Mouse (Mus musculus): ENCODE results near the gene Klf13. TPM values are rescaled to one million over a fixed set of nuclear protein-coding genes. Genes with fewer than 3 reads are reported as not detected.

The Klf13 gene
- total RNA-seq, 2 experiments from 2014 or later = 129 to 136 TPM

- DNase-seq (ENCODE audit: low spot score in 2 of 2) = no peak
Measured at GRCm38 (mm10) chr7:63889116-63889975, 49.4 kb downstream of the Klf13 start.

DNA sequence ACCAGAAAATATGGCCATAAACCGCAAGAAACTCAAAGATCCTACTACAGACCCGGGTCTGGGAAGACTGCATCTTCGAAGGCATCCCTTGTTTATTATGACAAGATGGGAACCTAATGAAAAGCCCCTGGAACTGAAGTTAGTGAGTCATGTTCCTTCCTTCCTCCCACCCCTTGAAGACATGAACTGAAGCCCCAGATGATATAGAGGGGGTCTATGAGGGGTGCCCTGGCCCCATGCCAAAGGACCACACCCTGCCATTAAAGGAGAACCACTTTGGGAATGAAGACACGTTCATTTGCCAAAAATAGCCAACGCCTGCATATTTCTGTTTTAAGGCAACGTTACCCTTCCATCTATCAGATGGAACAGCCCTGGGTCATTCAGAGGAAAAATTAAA lies 50.0 kb downstream of the Klf13 start:
- DNase-seq (ENCODE audit: low spot score in 2 of 2) = no peak

DNA sequence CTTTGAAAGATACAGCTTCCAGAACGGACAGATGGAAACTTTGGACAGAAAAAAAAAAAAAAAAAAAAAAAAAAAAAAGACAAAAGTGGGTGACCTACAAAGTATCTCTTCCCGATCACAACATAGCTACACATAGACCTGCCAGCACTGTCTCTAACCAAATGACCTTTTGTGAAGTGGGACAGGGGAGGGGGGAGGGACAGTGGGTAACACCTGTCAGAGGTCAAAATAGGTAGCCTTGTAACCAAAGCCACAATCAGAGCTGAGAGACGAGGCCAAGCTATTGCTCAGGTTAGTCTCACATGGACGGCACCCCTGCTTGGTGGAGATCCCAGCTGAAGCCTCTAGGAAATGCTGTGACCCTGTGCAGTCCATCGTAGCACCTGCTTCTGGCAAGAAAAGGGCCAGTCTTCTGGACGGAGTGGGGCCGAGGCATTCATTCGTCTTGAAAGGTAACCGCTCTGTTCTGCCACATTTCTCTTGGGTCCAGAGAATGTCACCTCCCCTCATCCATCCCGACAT lies 51.1 kb downstream of the Klf13 start:
- DNase-seq (ENCODE audit: low spot score in 2 of 2) = no peak

- DNase-seq (ENCODE audit: low spot score in 2 of 2) = no peak
Measured at GRCm38 (mm10) chr7:63887034-63887551, 51.6 kb downstream of the Klf13 start.

- no peak for DNase-seq (ENCODE audit: low spot score in 2 of 2)
Measured at GRCm38 (mm10) chr7:63885025-63885424, 53.7 kb downstream of the Klf13 start.

DNA sequence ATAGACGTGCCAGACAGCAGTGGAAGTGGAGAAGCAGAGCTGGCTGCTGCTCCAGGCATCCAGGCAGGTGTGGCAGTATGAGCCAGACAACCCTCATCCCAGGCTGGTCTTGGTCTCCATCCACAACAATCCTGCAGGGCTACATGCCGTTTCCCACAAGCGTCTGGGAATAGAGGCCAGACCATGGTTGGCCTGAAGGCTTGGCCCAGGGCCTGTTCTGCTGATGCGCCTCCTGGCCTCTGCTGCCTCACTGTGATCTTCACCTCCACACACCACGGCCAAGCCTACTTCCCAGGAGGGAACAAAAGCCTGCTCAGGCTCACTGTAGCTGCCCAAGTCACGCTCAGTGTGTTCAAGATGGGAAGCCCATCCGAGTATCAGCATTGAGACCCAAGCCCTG lies 56.0 kb downstream of the Klf13 start:
- no peak for DNase-seq (ENCODE audit: low spot score in 2 of 2)

GRCm38 (mm10) chr7:63879583-63879982 lies 59.1 kb downstream of the Klf13 start:
- DNase-seq (ENCODE audit: low spot score in 2 of 2) = peak in 1 of 2 experiments; percentile 56

GRCm38 (mm10) chr7:63877610-63878009 lies 61.1 kb downstream of the Klf13 start:
- no peak for DNase-seq (ENCODE audit: low spot score in 2 of 2)

DNA sequence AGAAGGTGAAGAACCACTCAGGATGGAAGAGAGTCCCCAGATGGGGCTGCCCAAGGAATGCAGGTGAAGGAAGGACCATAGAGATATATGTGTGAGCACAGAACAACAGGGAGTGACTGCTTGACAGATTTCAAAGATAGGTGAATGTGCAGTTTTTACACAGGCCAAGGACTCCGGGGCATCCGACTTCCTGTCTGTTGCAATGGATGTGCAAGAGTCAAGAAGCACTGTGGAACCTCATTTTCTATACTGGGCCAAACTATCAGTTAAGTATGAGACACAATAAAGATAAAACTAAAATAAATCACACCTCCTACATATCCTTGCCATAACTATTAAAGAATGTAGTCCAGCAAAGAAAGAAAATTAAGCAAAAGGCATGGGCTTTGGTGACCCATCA lies 62.1 kb downstream of the Klf13 start:
- no peak for DNase-seq (ENCODE audit: low spot score in 2 of 2)

DNA sequence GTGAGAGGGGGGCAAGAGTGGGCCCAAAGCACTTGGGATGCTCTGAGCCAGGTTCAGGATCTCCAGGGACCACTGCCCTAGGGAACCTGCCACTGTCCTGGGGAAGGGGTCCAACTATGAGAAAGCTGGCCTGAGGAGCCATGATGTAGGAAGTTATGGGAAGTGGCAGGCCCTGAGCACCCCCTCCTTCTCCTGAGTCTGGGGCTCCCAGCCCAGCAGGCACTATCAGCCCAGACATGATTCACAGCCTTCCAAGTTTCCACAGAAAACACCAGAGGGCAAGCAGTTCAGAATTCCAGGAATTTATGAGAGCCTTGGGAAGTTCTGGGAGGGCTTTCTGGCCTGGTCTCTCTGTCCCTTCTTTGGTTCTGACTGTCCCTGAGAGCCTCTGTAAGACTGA lies 63.0 kb downstream of the Klf13 start:
- DNase-seq (ENCODE audit: low spot score in 2 of 2) = no peak

DNA sequence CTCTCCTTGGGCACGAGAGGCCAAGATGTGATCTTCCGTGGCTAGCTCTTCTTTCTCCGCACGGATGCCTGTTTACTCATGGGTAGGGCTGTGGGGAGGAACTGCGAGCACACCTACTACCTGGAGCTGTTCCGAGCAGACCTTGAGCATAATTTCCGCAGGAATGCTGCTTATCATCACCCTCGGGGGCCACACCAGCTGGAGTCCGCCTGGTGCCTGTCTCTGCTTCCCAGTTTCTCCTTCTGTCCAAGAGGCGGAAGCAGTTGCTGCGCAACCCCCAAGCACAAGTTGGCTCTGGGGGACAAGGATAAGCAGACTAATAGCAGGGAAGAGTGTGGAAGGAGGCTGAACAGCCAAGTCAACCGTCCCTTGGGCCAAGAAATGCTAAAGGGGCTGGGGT lies 64.8 kb downstream of the Klf13 start:
- no peak for DNase-seq (ENCODE audit: low spot score in 2 of 2)

DNA sequence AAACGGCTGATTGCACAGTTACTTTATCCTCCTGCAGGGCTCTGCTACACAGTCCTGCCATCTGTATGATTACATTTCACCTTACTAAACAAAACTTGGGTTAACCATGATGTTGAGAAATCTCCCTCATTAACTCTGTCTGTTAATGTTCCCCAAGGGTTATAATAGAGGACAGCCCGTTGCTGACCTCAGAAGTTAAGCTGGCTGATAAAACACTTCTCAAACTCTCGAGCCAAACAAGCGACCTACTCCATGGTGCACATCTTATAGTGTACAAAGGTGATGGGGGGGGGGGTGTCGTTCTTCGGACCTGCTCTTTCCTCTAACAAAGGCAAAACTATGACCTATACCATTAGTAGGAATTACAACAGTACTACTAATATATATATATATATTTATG lies 67.0 kb downstream of the Klf13 start:
- DNase-seq (ENCODE audit: low spot score in 2 of 2) = no peak

GRCm38 (mm10) chr7:63868356-63868918 lies 70.3 kb downstream of the Klf13 start:
- DNase-seq (ENCODE audit: low spot score in 2 of 2) = no peak

DNA sequence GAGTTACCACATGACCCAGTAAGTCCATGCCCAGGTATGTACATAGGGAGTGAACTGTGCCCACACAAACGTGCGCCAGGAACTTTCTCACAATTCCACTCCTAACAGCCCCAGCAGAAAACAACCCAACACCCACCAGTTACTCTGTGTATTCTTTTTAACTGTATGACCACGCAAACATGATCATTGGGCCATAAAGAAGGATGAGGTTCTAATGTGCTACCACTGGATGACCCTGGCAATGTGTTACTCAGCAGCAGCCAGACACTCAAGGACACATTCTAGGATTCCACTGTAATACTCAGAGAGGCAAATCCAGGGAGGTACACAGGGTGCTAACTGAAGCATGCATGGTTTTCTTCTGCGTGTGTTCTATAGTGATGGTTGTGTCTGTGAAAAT lies 72.8 kb downstream of the Klf13 start:
- no peak for DNase-seq (ENCODE audit: low spot score in 2 of 2)

- no peak for DNase-seq (ENCODE audit: low spot score in 2 of 2)
Measured at GRCm38 (mm10) chr7:63863046-63863445, 75.7 kb downstream of the Klf13 start.

- DNase-seq (ENCODE audit: low spot score in 2 of 2) = no peak
Measured at GRCm38 (mm10) chr7:63861123-63861522, 77.6 kb downstream of the Klf13 start.

DNA sequence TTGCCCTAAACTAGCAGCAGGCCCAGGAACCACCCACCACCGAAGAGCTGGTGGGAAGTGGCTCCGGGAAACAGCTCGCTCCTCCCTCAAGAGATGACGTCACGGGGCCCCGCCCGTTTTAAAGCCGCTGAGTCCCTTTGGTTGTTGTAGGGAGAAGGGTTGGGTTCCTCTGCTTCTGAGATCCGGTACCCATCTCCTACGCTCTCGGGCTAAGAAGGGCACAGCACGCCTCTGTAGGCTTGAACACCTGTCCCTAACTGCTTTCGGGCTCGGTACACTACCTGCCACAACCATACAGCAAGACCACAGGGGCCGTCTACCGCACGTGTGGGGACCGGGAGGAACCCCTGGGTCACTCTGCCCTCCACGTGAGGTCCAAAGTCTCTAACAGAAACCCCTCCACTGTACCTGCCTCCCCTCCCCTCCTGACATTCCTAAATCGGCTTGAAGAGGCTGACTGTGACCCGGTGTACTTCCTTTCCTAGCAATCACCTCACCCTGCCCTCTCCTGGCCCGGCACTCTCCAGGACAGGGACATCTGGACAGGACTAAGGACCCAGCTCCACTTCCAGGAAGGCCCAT lies 80.1 kb downstream of the Klf13 start:
- peak; percentile 84 to 87 for DNase-seq (ENCODE audit: low spot score in 2 of 2)

GRCm38 (mm10) chr7:63857771-63858417 lies 80.8 kb downstream of the Klf13 start:
- no peak for DNase-seq (ENCODE audit: low spot score in 2 of 2)

- peak; percentile 70 to 81 for DNase-seq (ENCODE audit: low spot score in 2 of 2)
Measured at GRCm38 (mm10) chr7:63855283-63855682, 83.4 kb downstream of the Klf13 start.

DNA sequence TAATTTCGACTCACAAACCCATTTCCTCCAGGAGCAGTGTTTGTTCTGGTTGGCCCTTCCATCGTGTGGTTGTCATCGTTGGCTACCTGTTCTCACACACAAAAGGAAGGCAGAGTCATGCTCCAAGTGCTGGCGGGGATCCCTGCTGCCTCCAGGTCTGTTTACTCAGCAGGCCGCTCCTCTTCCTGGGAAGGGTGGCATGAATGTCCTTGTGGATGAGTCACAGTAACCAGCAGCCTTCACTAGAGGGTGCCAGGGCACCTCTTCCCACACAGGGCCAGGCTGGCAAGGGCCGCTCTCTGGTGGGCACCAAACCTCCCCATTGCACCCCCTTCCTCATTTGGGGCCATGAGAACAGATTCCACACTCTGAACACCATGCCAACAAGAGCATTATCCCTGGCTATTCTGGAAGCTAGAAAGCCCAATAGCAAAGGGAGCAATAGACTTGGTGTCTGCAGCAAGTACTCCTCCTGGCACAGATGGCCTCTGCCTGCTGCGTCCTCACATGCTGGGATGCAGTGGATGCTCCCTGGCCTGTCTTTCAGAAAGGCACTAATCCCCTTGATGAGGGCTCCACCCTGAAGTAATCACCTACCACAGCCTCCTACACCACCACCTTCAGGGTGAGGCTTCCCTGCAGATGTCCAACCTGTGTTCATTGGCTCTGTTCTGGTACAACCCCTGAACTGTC lies 86.7 kb downstream of the Klf13 start:
- DNase-seq (ENCODE audit: low spot score in 2 of 2) = peak; percentile 40 to 51
